Mouse (Mus musculus): ENCODE measurements around the gene Gm20605.

DNA sequence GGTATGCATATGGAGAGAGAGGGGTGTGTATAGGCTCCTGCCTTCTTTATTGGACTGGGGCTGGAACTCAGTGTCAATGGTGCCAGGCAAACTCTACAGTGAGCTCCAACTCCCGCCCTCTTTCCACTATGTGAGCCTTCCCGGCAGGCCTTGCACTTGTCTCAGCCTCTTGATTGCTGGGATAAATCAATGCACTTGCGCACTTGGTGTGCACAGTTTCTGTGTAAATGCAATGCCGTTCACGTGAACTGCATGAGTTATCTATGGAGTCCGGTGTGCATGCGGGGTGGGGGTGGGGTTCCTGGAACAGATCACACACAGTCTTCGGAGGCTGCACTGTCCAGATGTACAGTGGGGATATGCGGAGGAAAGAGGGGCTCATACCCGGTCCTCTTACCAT, 24.4 kb downstream of the Gm20605 start:
- TF ChIP-seq POLR2A (IDR thresholded peaks at IDR 0.05; ENCODE audit: low read depth, low read length), result no peak
- TF ChIP-seq CTCF (IDR thresholded peaks at IDR 0.05; ENCODE audit: borderline replicate concordance, insufficient read depth, low read length), result no peak
